Mouse (Mus musculus) liver, adult 2 months (tissue): ENCODE results near the gene 4930402F06Rik. TPM values are rescaled to one million over a fixed set of nuclear protein-coding genes. Genes with fewer than 3 reads are reported as not detected.

ENCODE experiments used
- DNase-seq: peaks from one replicate; pipeline ENCODE4 v3.0.0-alpha.2; 2011; ENCODE audit warnings: low read depth, low spot score; ENCODE audit errors: extremely low read depth
- H3K27ac ChIP-seq: fragments of 200-500 bp; replicated peaks from 2 replicates; pipeline ENCODE4 v1.5.1; 2012; ENCODE audit warnings: low read depth, mild to moderate bottlenecking, control low read depth, inconsistent platforms, low read length; ENCODE audit not compliant: insufficient read depth
- H3K27me3 ChIP-seq: fragments of 200-500 bp; 2 replicates; pipeline ENCODE4 v1.6.1; 2012; ENCODE audit warnings: mild to moderate bottlenecking, moderate library complexity, low read length, inconsistent platforms; ENCODE audit not compliant: control insufficient read depth, insufficient read depth
- H3K36me3 ChIP-seq: fragments of 200-500 bp; 2 replicates; pipeline ENCODE4 v1.6.1; 2012; ENCODE audit warnings: low read length, inconsistent platforms; ENCODE audit not compliant: control insufficient read depth, insufficient read depth
- H3K4me1 ChIP-seq: fragments of 200-500 bp; 2 replicates; pipeline ENCODE4 v1.6.1; 2011; ENCODE audit warnings: low read length; ENCODE audit not compliant: control insufficient read depth, insufficient read depth
- H3K4me3 ChIP-seq: fragments of 200-500 bp; 2 replicates; pipeline ENCODE4 v1.5.1; 2011; ENCODE audit warnings: low read depth, mild to moderate bottlenecking, control low read depth, low read length, moderate library complexity; ENCODE audit not compliant: insufficient read depth
- H3K79me2 ChIP-seq: fragments of 200-500 bp; 2 replicates; pipeline ENCODE4 v1.6.1; 2012; ENCODE audit warnings: inconsistent platforms, mild to moderate bottlenecking, low read length, moderate library complexity; ENCODE audit not compliant: control insufficient read depth, insufficient read depth
- H3K9ac ChIP-seq: fragments of 200-500 bp; 2 replicates; pipeline ENCODE4 v1.6.1; 2012; ENCODE audit warnings: low read depth, mild to moderate bottlenecking, control low read depth, inconsistent platforms, low read length
- CTCF ChIP-seq: fragments of 200-500 bp; IDR thresholded peaks from 2 replicates; pipeline ENCODE4 v1.5.1; 2011; ENCODE audit warnings: low read depth, low read length, control low read depth
- POLR2A ChIP-seq: fragments of 200-500 bp; IDR thresholded peaks from 2 replicates; pipeline ENCODE4 v1.6.1; 2011; ENCODE audit warnings: low read length, control low read depth; ENCODE audit not compliant: insufficient read depth; ENCODE audit errors: extremely low read depth
- WGBS: fragments of 180-500 bp; shearing (Covaris S2); methylation state at CpG from one replicate; pipeline ENCODE4 v1.1.7; 2018; 5-methylcytosine and 5-hydroxymethylcytosine counted together
- polyA plus RNA-seq: library from polyadenylated mRNA; depleted of rRNA; stranded (reverse); fragments of >200 nt; gene quantifications from 2 replicates; pipeline ENCODE4 v1.2.3, GENCODE M21; 2012
- total RNA-seq: library from RNA; depleted of rRNA; stranded (reverse); fragments of >200 nt; gene quantifications from 2 replicates; pipeline ENCODE4 v1.2.3, GENCODE M21; 2014

The 4930402F06Rik gene
- total and polyA plus RNA-seq, 2 experiments, result not detected

DNA sequence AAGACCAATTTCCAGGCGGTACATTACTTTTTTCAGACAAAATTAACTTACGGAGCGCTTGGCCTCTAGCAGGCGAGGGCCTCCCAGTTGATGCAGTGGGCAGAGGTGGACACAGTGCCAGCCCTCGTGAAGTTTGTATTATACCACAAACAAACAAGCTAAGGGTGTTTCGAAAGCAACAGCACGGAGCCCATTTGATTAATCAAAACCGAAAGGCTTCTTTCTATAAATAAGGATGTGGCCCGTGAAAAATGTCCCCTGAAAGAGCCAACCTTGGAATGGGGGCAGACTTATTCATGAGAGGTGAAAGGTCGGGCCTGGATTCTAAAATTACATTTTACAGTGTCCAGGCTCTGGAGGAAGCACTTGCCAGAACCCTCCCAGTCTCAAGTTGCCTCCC lies 59.6 kb downstream of the 4930402F06Rik start:
- H3K79me2 ChIP-seq, result no peaks in the 10 kb centered on the region; the same call in 1 of the 2 replicates
- 5% methylated on average over 10 of the region's 10 CpGs for WGBS
- peak overlapping the region; percentile 76 for H3K27ac ChIP-seq
- peaks cover 15% of the 10 kb centered on the region for H3K4me1 ChIP-seq
- peak overlapping the region; percentile 36 for H3K4me3 ChIP-seq
- peak overlapping the region; percentile 63 for H3K9ac ChIP-seq
- no peaks in the 10 kb centered on the region for H3K27me3 ChIP-seq
- TF ChIP-seq CTCF (no peak), POLR2A (no peak)
- peak; percentile 85 for DNase-seq
- no peaks in the 10 kb centered on the region for H3K36me3 ChIP-seq

- H3K9ac ChIP-seq, result peak within 1 kb of the TSS; percentile 82
- H3K79me2 ChIP-seq, result peaks cover 4% of the 10 kb centered on the region; the same call in 1 of the 2 replicates
- no peaks in the 10 kb centered on the region for H3K36me3 ChIP-seq
- under 1% methylated on average over 45 of the region's 45 CpGs for whole genome bisulfite sequencing
- peak; percentile 89 for DNase-seq
- TF ChIP-seq CTCF (0 out of 2 replicates have a peak, but pooled peaks have one; percentile 12), POLR2A (peak; percentile 64)
- peak within 1 kb of the TSS; percentile 77 for H3K27ac ChIP-seq
- H3K27me3 ChIP-seq, result no peaks in the 10 kb centered on the region
- H3K4me1 ChIP-seq, result peaks cover 15% of the 10 kb centered on the region
- H3K4me3 ChIP-seq, result peak within 1 kb of the TSS; percentile 82
Measured at GRCm38 (mm10) chr2:35336388-35337280, 60.3 kb downstream of the 4930402F06Rik start, which contains the start of gene Stom. Gene Stom (minus strand): TSS chr2:35336976.

- no peaks in the 10 kb centered on the region for H3K27me3 ChIP-seq
- no peak overlapping the region for H3K27ac ChIP-seq
- H3K4me3 ChIP-seq, result no peak overlapping the region
- DNase-seq, result no peak
- H3K4me1 ChIP-seq, result peaks cover 15% of the 10 kb centered on the region
- H3K36me3 ChIP-seq, result no peaks in the 10 kb centered on the region
- TF ChIP-seq POLR2A, result no peak
- TF ChIP-seq CTCF, result no peak
- H3K79me2 ChIP-seq, result peaks cover 4% of the 10 kb centered on the region; the same call in 1 of the 2 replicates
- 45% methylated on average over 7 of the region's 7 CpGs for WGBS
- no peak overlapping the region for H3K9ac ChIP-seq
Measured at GRCm38 (mm10) chr2:35335620-35336019, 61.4 kb downstream of the 4930402F06Rik start.

- H3K4me3 ChIP-seq, result no peak overlapping the region
- H3K9ac ChIP-seq, result no peak overlapping the region
- peaks cover 17% of the 10 kb centered on the region for H3K4me1 ChIP-seq
- no peak overlapping the region for H3K27ac ChIP-seq
- peaks cover 4% of the 10 kb centered on the region; the same call in 1 of the 2 replicates for H3K79me2 ChIP-seq
- peak; percentile 6 for DNase-seq
- TF ChIP-seq CTCF, result no peak
- no peak for TF ChIP-seq POLR2A
- no peaks in the 10 kb centered on the region for H3K36me3 ChIP-seq
- no peaks in the 10 kb centered on the region for H3K27me3 ChIP-seq
Measured at GRCm38 (mm10) chr2:35333670-35334069, 63.3 kb downstream of the 4930402F06Rik start.

DNA sequence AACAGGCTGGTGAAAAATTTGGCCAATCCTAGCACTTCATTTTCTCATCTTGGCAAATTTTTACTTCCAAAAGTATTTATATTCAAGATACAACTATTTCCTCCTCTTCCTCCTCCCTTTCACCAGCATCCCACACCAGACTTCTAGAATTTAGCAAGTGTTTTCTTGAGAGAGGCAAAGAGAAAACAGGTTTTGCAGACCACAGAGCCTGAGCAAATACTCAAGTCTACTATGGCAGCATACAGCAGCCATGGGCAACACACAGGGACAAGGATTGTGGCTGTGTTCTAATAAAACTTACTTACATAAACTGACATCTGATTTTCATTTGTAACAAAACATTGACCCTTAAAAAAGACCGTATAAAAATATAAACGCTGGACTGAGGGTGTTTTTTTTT lies 65.8 kb downstream of the 4930402F06Rik start:
- WGBS, result 69% methylated on average over 2 of the region's 2 CpGs
- no peaks in the 10 kb centered on the region for H3K27me3 ChIP-seq
- H3K79me2 ChIP-seq, result peaks cover 4% of the 10 kb centered on the region; the same call in 1 of the 2 replicates
- no peak for DNase-seq
- TF ChIP-seq CTCF (no peak), POLR2A (no peak)
- no peak overlapping the region for H3K4me3 ChIP-seq
- no peak overlapping the region for H3K27ac ChIP-seq
- H3K36me3 ChIP-seq, result peaks cover under 1% of the 10 kb centered on the region; the same call in 1 of the 2 replicates
- H3K4me1 ChIP-seq, result peaks cover 16% of the 10 kb centered on the region
- no peak overlapping the region for H3K9ac ChIP-seq

GRCm38 (mm10) chr2:35329061-35329460 lies 67.9 kb downstream of the 4930402F06Rik start:
- no peak for TF ChIP-seq CTCF
- TF ChIP-seq POLR2A, result no peak
- no peak overlapping the region for H3K4me3 ChIP-seq
- no peaks in the 10 kb centered on the region for H3K27me3 ChIP-seq
- H3K79me2 ChIP-seq, result peaks cover 4% of the 10 kb centered on the region; the same call in 1 of the 2 replicates
- H3K9ac ChIP-seq, result no peak overlapping the region
- H3K36me3 ChIP-seq, result peaks cover 5% of the 10 kb centered on the region; the same call in 1 of the 2 replicates
- DNase-seq, result no peak
- WGBS, result 88% methylated on average over 2 of the region's 2 CpGs
- peaks cover 11% of the 10 kb centered on the region for H3K4me1 ChIP-seq
- H3K27ac ChIP-seq, result no peak overlapping the region
